Mouse (Mus musculus) midbrain, postnatal 0 days (tissue): ENCODE data around the gene Gm13276. TPM values are rescaled to one million over a fixed set of nuclear protein-coding genes. Genes with fewer than 3 reads are reported as not detected.
A peak's percentile ranks its signal among the peaks of the same experiment; 100 is the strongest.
"Not testable (repeated sequence)": the region's sequence is repeated elsewhere in the genome, so short reads cannot be mapped to it uniquely, and the experiment has no call there.

Experiments
- ATAC-seq: fragments of 200-750 bp; cut with Nextera tagmentation; 2 replicates; pipeline ENCODE4 v1.8.0; 2017; ENCODE audit warnings: moderate number of reproducible peaks, mild to moderate bottlenecking, moderate TSS enrichment, moderate library complexity; ENCODE audit not compliant: low FRiP score
- DNase-seq: peaks from one replicate; pipeline ENCODE4 v3.0.0-alpha.2; 2015; ENCODE audit warnings: low spot score
- H3K27ac ChIP-seq: fragments of 300-500 bp; sonication (generic); 2 replicates; pipeline ENCODE4 v1.5.1; 2014; ENCODE audit warnings: low read depth, mild to moderate bottlenecking, low read length, mixed read lengths
- H3K27me3 ChIP-seq: fragments of 300-500 bp; sonication (generic); 2 replicates; pipeline ENCODE4 v1.6.1; 2014; ENCODE audit warnings: low read length, control low read depth, mixed read lengths; ENCODE audit not compliant: insufficient read depth
- H3K36me3 ChIP-seq: fragments of 300-500 bp; sonication (generic); 2 replicates; pipeline ENCODE4 v1.6.1; 2014; ENCODE audit warnings: low read length, control low read depth, mixed read lengths; ENCODE audit not compliant: insufficient read depth
- H3K4me1 ChIP-seq: fragments of 300-500 bp; sonication (generic); 2 replicates; pipeline ENCODE4 v1.6.1; 2014; ENCODE audit warnings: mild to moderate bottlenecking, control low read depth, antibody characterized with exemption, low read length, mixed read lengths; ENCODE audit not compliant: insufficient read depth
- H3K4me2 ChIP-seq: fragments of 300-500 bp; sonication (generic); 2 replicates; pipeline ENCODE4 v1.6.1; 2014; ENCODE audit warnings: low read depth, mild to moderate bottlenecking, low read length, mixed read lengths; ENCODE audit not compliant: poor library complexity, severe bottlenecking
- H3K4me3 ChIP-seq: fragments of 300-500 bp; sonication (generic); 2 replicates; pipeline ENCODE4 v1.5.1; 2014; ENCODE audit warnings: low read depth, mild to moderate bottlenecking, low read length, moderate library complexity
- H3K9ac ChIP-seq: fragments of 300-500 bp; sonication (generic); replicated peaks from 2 replicates; pipeline ENCODE4 v1.6.1; 2014; ENCODE audit warnings: mild to moderate bottlenecking, low read length, moderate library complexity, mixed read lengths; ENCODE audit not compliant: poor library complexity, severe bottlenecking
- H3K9me3 ChIP-seq: fragments of 300-500 bp; sonication (generic); 2 replicates; pipeline ENCODE4 v1.6.1; 2016; ENCODE audit warnings: low read length, control low read depth
- CTCF ChIP-seq: IDR thresholded peaks from 2 replicates; pipeline ENCODE4 v1.5.1; 2016; ENCODE audit warnings: antibody characterized with exemption, mild to moderate bottlenecking
- WGBS: fragments of 180-500 bp; shearing (Covaris S2); extraction: QIAGEN DNeasy Blood & Tissue Kit; methylation state at CpG from one replicate; pipeline ENCODE4 v1.1.7; 2014; 5-methylcytosine and 5-hydroxymethylcytosine counted together
- polyA plus RNA-seq: library from polyadenylated mRNA; unstranded; fragments of >200 nt; fragmentation: Nextera tagmentation; extraction: Ambion mirVana; gene quantifications from 2 replicates; pipeline ENCODE4 v1.2.1, GENCODE M21; 2015
- total RNA-seq: library from RNA; depleted of rRNA; stranded (reverse); fragments of >200 nt; gene quantifications from 2 replicates; pipeline ENCODE4 v1.2.3, GENCODE M21; 2014

Gm13276 gene
- total and polyA plus RNA-seq, 2 experiments from 2014 or later, result not detected

GRCm38 (mm10) chr4:88805761-88806160, 20.3 kb downstream of the Gm13276 start:
- not testable (repeated sequence) for ATAC-seq, H3K4me3 ChIP-seq, H3K27me3 ChIP-seq, H3K9ac ChIP-seq, H3K36me3 ChIP-seq, H3K27ac ChIP-seq, DNase-seq, H3K4me1 ChIP-seq, H3K9me3 ChIP-seq
- peak; percentile 14; the same call in 1 of the 2 replicates for TF ChIP-seq CTCF
- no CpG with 5 or more reads among the region's 34 CpGs for WGBS
- peak overlapping the region; percentile 35 for H3K4me2 ChIP-seq

- TF ChIP-seq CTCF, result no peak
- no peak within 1 kb of the TSS for H3K4me3 ChIP-seq
- DNase-seq (no peak), ATAC-seq (no peak)
- no peaks in the 10 kb centered on the region for H3K27me3 ChIP-seq
- H3K4me1 ChIP-seq, result no peaks in the 10 kb centered on the region
- no peak within 1 kb of the TSS for H3K9ac ChIP-seq
- H3K4me2 ChIP-seq, result no peak within 1 kb of the TSS
- no peaks in the 10 kb centered on the region for H3K36me3 ChIP-seq
- 66% methylated on average over 3 of the region's 3 CpGs for WGBS
- H3K9me3 ChIP-seq, result no peaks in the 10 kb centered on the region
- no peak within 1 kb of the TSS for H3K27ac ChIP-seq
Measured at GRCm38 (mm10) chr4:88815928-88816327, 30.4 kb downstream of the Gm13276 start, which contains the start of gene Ifna7. TSS of gene Ifna7 (plus strand) at chr4:88816228.

GRCm38 (mm10) chr4:88819659-88820058, 34.1 kb downstream of the Gm13276 start, which contains the start of gene Ifna11:
TSS of gene Ifna11 (plus strand) at chr4:88819959.
- WGBS, result 89% methylated on average over 1 of the region's 1 CpGs
- no peak within 1 kb of the TSS for H3K9ac ChIP-seq
- H3K4me2 ChIP-seq, result no peak within 1 kb of the TSS
- TF ChIP-seq CTCF, result no peak
- no peaks in the 10 kb centered on the region for H3K9me3 ChIP-seq
- no peak within 1 kb of the TSS for H3K27ac ChIP-seq
- no peak within 1 kb of the TSS for H3K4me3 ChIP-seq
- no peaks in the 10 kb centered on the region for H3K4me1 ChIP-seq
- no peaks in the 10 kb centered on the region for H3K27me3 ChIP-seq
- ATAC-seq (no peak), DNase-seq (no peak)
- H3K36me3 ChIP-seq, result no peaks in the 10 kb centered on the region

- peak; percentile 42 for DNase-seq
- Histone ChIP-seq H3K4me1 (no peaks in the 10 kb centered on the region), H3K27me3 (no peaks in the 10 kb centered on the region), H3K9ac (no peak overlapping the region), H3K9me3 (no peaks in the 10 kb centered on the region), H3K27ac (no peak overlapping the region), H3K4me3 (no peak overlapping the region), H3K36me3 (no peaks in the 10 kb centered on the region), H3K4me2 (no peak overlapping the region)
- no peak for ATAC-seq
- peak; percentile 75 for TF ChIP-seq CTCF
- 18% methylated on average over 4 of the region's 4 CpGs for WGBS
Measured at GRCm38 (mm10) chr4:88822995-88823394, 37.5 kb downstream of the Gm13276 start.

- not testable (repeated sequence) for H3K4me3 ChIP-seq, DNase-seq, H3K4me2 ChIP-seq, H3K9me3 ChIP-seq, H3K27me3 ChIP-seq, ATAC-seq, H3K4me1 ChIP-seq, H3K9ac ChIP-seq, H3K27ac ChIP-seq, H3K36me3 ChIP-seq
Measured at GRCm38 (mm10) chr4:88827116-88827515, 41.6 kb downstream of the Gm13276 start, which contains the start of gene Ifna6. TSS of gene Ifna6 (plus strand) at chr4:88827416.

GRCm38 (mm10) chr4:88830523-88830922, 45.0 kb downstream of the Gm13276 start:
- ATAC-seq (no peak), DNase-seq (peak; percentile 17)
- Histone ChIP-seq H3K27me3 (no peaks in the 10 kb centered on the region), H3K36me3 (no peaks in the 10 kb centered on the region), H3K9me3 (no peaks in the 10 kb centered on the region), H3K27ac (no peak overlapping the region), H3K9ac (no peak overlapping the region), H3K4me1 (no peaks in the 10 kb centered on the region), H3K4me3 (no peak overlapping the region), H3K4me2 (no peak overlapping the region)
- 19% methylated on average over 4 of the region's 4 CpGs for WGBS
- peak; percentile 74 for TF ChIP-seq CTCF

GRCm38 (mm10) chr4:88835225-88835624, 49.7 kb downstream of the Gm13276 start, which contains the start of gene Ifna5:
TSS of gene Ifna5 (plus strand) at chr4:88835525.
- H3K9ac ChIP-seq, H3K9me3 ChIP-seq, H3K4me3 ChIP-seq, H3K4me1 ChIP-seq, H3K27me3 ChIP-seq, DNase-seq, ATAC-seq, H3K36me3 ChIP-seq, H3K4me2 ChIP-seq, H3K27ac ChIP-seq: not testable (repeated sequence)
- WGBS, result 73% methylated on average over 1 of the region's 1 CpGs
